Mouse (Mus musculus): Measurements from ENCODE around the gene Kansl2.

The Kansl2 gene

DNA sequence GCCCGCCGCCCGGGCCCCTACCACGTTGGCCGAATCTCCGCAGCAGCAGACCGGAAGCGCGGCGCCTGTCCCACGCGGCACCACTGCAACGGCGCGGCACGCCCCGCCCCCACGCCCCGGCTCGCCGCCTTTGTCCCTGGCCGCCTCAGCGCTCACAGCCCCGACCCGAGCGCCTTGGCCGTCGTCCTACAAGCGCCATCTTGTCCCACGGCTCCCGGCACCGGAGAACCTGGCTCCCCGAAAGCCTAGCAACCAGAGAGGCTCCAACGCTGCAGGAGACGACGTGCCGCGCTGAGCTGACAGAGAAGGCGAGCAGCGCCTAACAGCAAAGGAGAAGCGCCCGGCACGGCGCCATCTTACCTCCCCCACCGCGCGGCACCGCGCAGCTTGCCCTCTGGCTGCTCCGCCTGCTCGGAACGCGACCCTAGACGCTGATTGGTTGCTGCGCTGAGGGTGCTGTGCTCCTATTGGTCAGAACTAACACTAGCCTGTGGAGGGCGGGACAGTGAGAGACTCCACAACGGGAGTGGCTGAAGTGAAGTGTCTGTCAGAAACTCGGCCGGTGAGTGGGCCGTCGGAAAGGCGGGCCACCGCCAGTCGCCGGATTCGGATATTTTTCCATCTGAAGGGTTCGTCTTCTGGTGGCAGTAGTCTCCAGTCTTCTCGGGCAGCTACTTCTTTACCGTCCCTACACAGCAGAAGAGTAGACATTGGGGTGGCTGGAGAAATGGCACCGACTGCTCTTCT is at the start of gene Kansl2:
Kansl2 (minus strand) TSS at position 384 of the 747 bp plus-strand sequence.
- peak; percentile 100 for DNase-seq (ENCODE audit: low read depth, low spot score)

DNA sequence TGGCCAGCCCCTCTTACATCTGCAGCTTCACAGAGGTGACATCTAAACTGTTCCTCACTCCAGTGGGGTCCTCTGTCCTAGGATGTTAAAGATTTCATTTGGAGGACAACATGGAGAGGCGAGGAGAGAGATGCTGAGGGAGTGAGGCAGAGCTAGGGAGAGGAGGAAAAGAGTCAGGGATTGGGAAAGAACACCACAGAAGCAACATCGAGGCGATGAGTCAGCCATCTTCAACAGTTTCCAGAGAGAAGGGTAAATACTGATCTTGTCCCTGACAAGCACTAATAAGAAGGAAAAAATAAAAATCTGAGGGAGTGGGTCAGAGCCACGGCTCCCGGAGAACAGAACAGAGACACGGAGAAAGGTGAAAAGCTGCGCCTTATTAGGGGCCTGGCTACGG is 48.9 kb upstream of the Kansl2 start:
- DNase-seq (ENCODE audit: low read depth, low spot score), result peak; percentile 76

DNA sequence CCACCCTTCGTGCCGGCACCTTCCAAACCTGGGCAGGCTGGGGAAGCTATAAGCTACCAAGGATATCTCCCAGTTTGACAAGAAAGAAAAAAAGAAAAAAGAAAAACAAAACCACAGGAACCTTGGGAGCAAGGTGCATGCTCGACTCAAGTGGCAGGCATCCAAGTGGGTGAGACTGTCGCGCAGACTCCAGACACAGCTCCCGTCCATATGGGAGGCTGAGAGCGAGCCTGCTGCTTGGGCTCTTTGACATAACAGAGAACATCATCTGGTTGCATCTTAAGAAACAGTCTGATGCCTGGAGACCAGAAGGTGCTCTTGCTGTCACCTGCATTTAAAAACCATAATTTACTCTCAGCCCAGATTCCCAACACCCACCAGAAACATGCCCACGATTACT is 48.3 kb upstream of the Kansl2 start:
- DNase-seq (ENCODE audit: low read depth, low spot score), result peak; percentile 27

GRCm38 (mm10) chr15:98579795-98580464 is 45.9 kb upstream of the Kansl2 start:
- DNase-seq (ENCODE audit: low read depth, low spot score), result peak; percentile 94

- DNase-seq (ENCODE audit: low read depth, low spot score), result no peak
Measured at GRCm38 (mm10) chr15:98579310-98579709, 45.2 kb upstream of the Kansl2 start.

DNA sequence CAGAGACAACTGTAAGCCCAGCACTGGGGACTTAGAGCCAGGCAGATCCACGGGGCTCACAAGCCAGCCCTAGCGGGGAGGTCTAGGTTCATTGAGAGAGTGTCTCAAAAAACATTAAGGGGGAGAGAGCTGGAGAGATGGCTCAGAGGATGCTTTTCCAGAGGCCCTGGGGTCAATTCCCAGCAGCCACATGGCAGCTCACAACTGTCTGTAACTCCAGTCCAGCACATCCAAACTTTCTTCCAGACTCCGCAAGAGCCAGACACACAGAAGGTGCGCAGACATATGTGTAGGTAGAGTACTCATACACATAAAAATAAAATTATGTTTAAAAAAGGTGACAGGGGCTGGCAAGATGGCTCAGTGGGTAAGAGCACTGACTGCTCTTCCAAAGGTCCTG is 39.2 kb upstream of the Kansl2 start:
- no peak for DNase-seq (ENCODE audit: low read depth, low spot score)

DNA sequence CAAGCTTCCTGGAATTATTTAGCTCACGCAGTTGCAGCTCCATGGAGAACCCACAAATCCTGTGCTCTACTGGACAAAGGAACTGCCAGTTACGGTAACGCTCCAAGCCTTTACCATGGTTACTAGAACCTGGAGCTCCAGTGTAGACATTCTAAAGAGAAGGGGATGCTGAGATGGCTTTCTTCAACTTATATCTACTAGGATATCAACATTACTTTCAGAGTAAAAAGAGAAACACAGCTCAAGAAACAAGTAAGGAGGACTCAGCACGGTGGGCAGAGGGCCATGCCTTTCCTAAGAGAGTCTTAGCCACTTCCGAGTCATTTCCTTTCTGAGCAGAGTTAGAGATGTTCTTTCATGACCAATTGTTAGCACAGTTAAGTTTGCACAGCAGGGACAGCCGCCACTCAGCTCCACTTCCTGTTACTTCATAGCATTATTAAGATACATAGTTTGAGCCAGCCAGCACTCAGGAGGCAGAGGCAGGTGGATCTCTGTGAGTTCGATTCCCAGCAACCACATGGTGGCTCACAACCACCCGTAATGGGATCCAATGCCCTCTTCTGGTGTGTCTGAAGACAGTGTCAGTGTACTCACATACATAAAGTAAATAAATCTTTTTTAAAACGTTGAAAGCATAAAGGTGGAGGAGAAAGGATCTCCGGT is 36.9 kb upstream of the Kansl2 start, which contains the start of the genes Ccnt1 and 4930415O20Rik:
Ccnt1 (minus strand) TSS at position 51 of the 666 bp plus-strand sequence.
4930415O20Rik (plus strand) TSS at position 132 of the 666 bp plus-strand sequence.
- DNase-seq (ENCODE audit: low read depth, low spot score), result peak; percentile 62

GRCm38 (mm10) chr15:98569795-98570365 is 35.8 kb upstream of the Kansl2 start:
- no peak for DNase-seq (ENCODE audit: low read depth, low spot score)

DNA sequence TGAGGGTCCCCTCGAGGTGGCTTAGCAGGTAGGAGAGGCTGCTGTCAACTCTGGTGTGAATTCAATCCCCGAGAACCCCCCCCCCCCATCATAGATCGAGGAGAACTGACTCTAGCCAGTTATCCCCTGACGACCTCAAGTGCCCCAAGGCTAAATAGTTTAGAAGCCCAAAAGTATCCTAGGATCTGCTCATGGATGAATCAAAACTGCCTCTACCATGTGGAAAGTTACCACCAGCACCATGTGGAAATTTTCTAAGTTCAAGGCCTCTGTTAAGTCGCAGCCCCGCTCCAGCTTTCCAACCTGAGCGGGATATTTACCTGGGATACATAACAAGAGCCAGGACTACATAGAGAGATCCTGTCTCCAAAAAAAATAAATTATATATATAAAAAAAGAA is 35.2 kb upstream of the Kansl2 start:
- peak; percentile 48 for DNase-seq (ENCODE audit: low read depth, low spot score)

DNA sequence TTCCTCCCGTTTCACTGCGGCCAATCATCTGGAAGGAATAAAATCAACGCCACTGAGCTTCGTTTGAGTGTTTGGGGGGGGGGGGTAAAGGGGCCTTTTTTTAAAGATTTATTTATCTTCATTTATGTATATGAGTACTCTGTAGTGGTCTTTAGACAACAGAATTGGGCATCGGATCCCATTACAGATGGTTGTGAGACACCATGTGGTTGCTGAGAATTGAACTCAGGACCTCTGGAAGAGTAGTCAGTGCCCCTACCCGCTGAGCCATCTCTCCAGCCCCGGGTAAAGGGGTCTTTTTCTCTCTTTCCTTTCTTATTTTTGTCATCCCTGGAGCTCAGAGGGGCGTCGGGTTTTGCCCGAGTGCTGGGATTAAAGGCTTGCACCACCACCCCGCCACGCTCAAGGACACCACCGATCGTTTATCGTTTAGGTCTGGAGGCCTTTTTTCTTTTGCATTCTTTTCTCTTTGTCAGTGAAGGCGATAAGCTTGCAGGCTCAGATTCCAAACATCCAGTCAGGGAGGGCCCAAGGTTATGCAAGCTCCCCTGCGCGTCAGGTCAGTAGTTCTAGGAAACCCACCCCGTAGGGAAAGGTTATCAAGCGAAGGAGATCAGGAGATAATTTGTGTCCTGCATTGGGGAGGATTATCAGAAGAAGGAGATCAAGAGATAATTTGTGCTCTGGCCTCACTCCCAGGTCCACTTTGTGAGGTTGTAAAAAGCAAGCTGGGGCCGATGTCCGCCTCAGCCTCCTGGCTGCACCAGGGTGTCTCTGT is 34.4 kb upstream of the Kansl2 start:
- DNase-seq (ENCODE audit: low read depth, low spot score), result peak; percentile 50

GRCm38 (mm10) chr15:98567278-98568134 is 33.4 kb upstream of the Kansl2 start:
- DNase-seq (ENCODE audit: low read depth, low spot score), result peak; percentile 100

- DNase-seq (ENCODE audit: low read depth, low spot score), result no peak
Measured at GRCm38 (mm10) chr15:98566973-98567277, 32.9 kb upstream of the Kansl2 start.

GRCm38 (mm10) chr15:98557186-98557585 is 23.1 kb upstream of the Kansl2 start:
- DNase-seq (ENCODE audit: low read depth, low spot score), result no peak

GRCm38 (mm10) chr15:98555881-98556280 is 21.8 kb upstream of the Kansl2 start:
- no peak for DNase-seq (ENCODE audit: low read depth, low spot score)

DNA sequence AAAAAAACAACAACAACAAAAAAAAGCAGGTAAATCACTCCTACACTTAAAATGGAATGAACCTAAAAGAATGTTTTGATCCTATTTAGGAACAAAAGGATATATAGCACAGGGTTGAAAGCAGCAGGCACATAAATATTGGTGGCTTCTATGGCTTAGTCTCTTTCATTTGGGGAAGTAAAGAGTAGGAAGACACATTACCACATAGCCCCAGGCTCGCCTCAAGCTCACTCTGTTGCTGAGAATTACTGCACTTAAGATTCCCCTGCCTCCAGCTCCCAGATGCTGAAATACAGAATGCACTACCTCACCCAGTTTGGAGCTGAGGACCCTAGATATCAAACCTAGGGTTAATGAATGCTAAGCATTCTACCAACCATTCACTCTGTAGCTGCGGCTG is 18.7 kb upstream of the Kansl2 start:
- no peak for DNase-seq (ENCODE audit: low read depth, low spot score)

DNA sequence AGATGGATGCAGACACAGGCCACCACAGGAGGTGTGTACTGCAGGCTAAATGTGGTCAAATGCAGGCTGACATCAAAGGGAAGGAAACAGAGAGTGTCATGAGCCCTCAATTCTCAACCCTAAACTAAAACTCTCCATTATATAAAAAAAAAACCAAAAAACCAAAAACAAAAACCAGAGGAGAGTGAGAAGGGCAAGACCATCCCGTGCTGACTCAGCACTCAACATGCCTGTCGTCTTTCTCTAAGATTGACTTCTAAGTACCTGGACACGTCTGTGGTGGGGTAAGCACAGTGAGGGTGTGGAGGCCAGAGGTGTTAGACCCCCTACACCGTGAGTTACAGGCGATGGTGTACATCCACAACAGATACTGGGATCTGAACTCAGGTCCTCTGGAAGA is 12.8 kb upstream of the Kansl2 start:
- DNase-seq (ENCODE audit: low read depth, low spot score), result no peak

DNA sequence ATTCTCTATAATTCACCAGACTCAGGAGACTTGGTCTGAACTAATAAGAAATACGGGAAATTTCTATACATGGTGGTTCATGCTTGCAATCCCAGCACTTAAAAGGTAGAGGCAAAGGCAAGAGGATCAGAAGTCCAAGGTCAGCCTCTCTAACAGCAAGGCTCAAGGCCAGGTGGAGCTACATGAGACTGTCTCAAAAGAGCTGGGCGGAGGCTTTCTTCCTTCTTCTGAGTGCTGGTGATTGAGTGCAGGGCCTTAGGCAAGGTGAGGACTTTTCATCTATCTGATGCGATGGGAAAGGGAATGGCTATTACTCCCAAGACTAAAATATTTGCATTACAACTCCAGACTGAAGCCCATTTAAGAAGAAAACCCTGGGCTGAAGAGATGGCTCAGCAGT is 11.1 kb upstream of the Kansl2 start:
- DNase-seq (ENCODE audit: low read depth, low spot score), result no peak

GRCm38 (mm10) chr15:98543341-98543740 is 9.3 kb upstream of the Kansl2 start:
- no peak for DNase-seq (ENCODE audit: low read depth, low spot score)

- DNase-seq (ENCODE audit: low read depth, low spot score), result peak; percentile 88
Measured at GRCm38 (mm10) chr15:98541064-98541463, 7.0 kb upstream of the Kansl2 start.

DNA sequence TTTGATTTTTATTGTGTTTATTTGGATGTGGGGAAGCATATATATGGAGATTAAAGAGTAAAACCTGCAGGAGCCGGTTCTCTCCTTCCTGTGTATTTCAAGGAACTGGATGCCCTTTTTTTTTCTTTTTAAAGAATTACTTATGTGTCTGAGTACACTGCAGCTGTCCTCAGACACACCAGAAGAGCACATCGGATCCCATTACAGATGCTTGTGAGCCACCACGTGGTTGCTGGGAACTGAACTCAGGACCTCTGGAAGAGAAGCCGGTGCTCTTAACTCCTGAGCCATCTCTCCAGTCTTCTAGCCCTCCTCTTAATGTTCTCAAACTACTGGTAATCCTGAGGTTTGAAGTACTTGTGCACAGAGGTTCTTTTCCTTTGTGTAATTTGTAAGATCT is 3.9 kb upstream of the Kansl2 start:
- DNase-seq (ENCODE audit: low read depth, low spot score), result no peak
